ENCODE assay signal across 9 mouse cellular contexts in genomic region chr4:44013391-44014070, GRCm38 (mm10). TPM values are rescaled to one million over a fixed set of nuclear protein-coding genes. Genes with fewer than 3 reads are reported as not detected.
DNase-seq lines count a peak whose midpoint lies in the region; ATAC-seq and TF ChIP-seq lines count a peak whose summit lies in the region.
"Had no signal": no experiment of that assay in that cellular context is flagged by ENCODE, and none has a peak within 500 bp of the region (broad histone marks: within the 10 kb centered on the region; RNA-seq: fewer than 3 reads in every experiment).

No protein-coding gene starts in this region.

- ATAC-seq in heart, embryonic 13.5 days (ENCODE audit: extremely low read depth, insufficient number of reproducible peaks, low FRiP score, low TSS enrichment), result no peak
- no peak for ATAC-seq in forebrain, postnatal 0 days
- no peak for ATAC-seq in liver, postnatal 0 days
- no peak for ATAC-seq in megakaryocyte progenitor cell, adult 5-6 weeks (replicated peaks; ENCODE audit: poor library complexity)

- H3K27ac ChIP-seq in heart, embryonic 13.5 days (replicated peaks), result peak overlapping the region; percentile 87
- H3K27ac ChIP-seq in MEL (ENCODE audit: control insufficient read depth, low read depth, low read length), result no peak overlapping the region
- H3K27ac ChIP-seq in forebrain, postnatal 0 days (ENCODE audit: low read depth, low read length), result no peak overlapping the region
- H3K27ac ChIP-seq in liver, postnatal 0 days (ENCODE audit: low read depth), result peak overlapping the region; percentile 94

- no peak for TF ChIP-seq RAD21 in MEL (IDR thresholded peaks at IDR 0.05; ENCODE audit: low read depth, low read length)

- peaks cover 41% of the 10 kb centered on the region for H3K4me1 ChIP-seq in heart, embryonic 13.5 days
- peaks cover 2 to 34% of the 10 kb centered on the region in 2 experiments; a peak in 3 of 4 replicates for H3K4me1 ChIP-seq in MEL (ENCODE audit: control insufficient read depth in 1 of 2, insufficient read depth in 2 of 2, low read length in 2 of 2)
- peaks cover 15% of the 10 kb centered on the region for H3K4me1 ChIP-seq in forebrain, postnatal 0 days (ENCODE audit: insufficient read depth)
- peaks cover 43% of the 10 kb centered on the region for H3K4me1 ChIP-seq in liver, postnatal 0 days (ENCODE audit: insufficient read depth)

- no peaks in the 10 kb centered on the region for H3K9me3 ChIP-seq in heart, embryonic 13.5 days
- H3K9me3 ChIP-seq in MEL (replicated peaks; ENCODE audit: insufficient read depth, low read length), result no peaks in the 10 kb centered on the region
- no peaks in the 10 kb centered on the region for H3K9me3 ChIP-seq in forebrain, postnatal 0 days (ENCODE audit: low read length)
- H3K9me3 ChIP-seq in liver, postnatal 0 days (ENCODE audit: low read length), result no peaks in the 10 kb centered on the region

- no peak for TF ChIP-seq POLR2A in MEL (IDR thresholded peaks at IDR 0.05; ENCODE audit: control insufficient read depth in 1 of 2, insufficient read depth in 1 of 2, low read depth in 1 of 2, low read length in 2 of 2, poor library complexity in 1 of 2)

- peaks cover 63% of the 10 kb centered on the region for H3K79me2 ChIP-seq in MEL (ENCODE audit: control insufficient read depth, insufficient read depth, low read length, poor library complexity)

- 0 out of 4 replicates have a peak, but pooled peaks of 1 of the 2 experiments have one; percentile 9 for TF ChIP-seq EP300 in MEL (IDR thresholded peaks at IDR 0.05; ENCODE audit: low read depth in 1 of 2, low read length in 2 of 2)
- no peak for TF ChIP-seq EP300 in liver, postnatal 0 days (IDR thresholded peaks at IDR 0.05; ENCODE audit: low read depth)

- no peaks in the 10 kb centered on the region for H3K27me3 ChIP-seq in heart, embryonic 13.5 days (replicated peaks)
- no peaks in the 10 kb centered on the region for H3K27me3 ChIP-seq in MEL (ENCODE audit: control insufficient read depth in 1 of 2, insufficient read depth in 2 of 2, low read length in 2 of 2)
- H3K27me3 ChIP-seq in forebrain, postnatal 0 days (ENCODE audit: insufficient read depth, low read length), result no peaks in the 10 kb centered on the region
- no peaks in the 10 kb centered on the region for H3K27me3 ChIP-seq in liver, postnatal 0 days (ENCODE audit: insufficient read depth, low read length)

- H3K4me3 ChIP-seq in heart, embryonic 13.5 days, result peak overlapping the region; percentile 100
- H3K4me3 ChIP-seq in MEL (ENCODE audit: control insufficient read depth in 1 of 2, insufficient read depth in 1 of 2, low read depth in 2 of 2, low read length in 2 of 2), result peak overlapping the region; percentile 80 to 93
- peak overlapping the region; percentile 86 for H3K4me3 ChIP-seq in forebrain, postnatal 0 days (ENCODE audit: low read depth, low read length)
- peak overlapping the region; percentile 82 for H3K4me3 ChIP-seq in liver, postnatal 0 days (ENCODE audit: low read depth, low read length)

- WGBS in heart, embryonic 13.5 days, result 20% methylated on average over 11 of the region's 11 CpGs
- WGBS in forebrain, postnatal 0 days, result 28% methylated on average over 11 of the region's 11 CpGs
- 16% methylated on average over 11 of the region's 11 CpGs for WGBS in liver, postnatal 0 days (ENCODE audit: insufficient replicate concordance)

- peaks cover 18% of the 10 kb centered on the region for H3K36me3 ChIP-seq in heart, embryonic 13.5 days
- H3K36me3 ChIP-seq in MEL (ENCODE audit: control insufficient read depth in 1 of 2, insufficient read depth in 2 of 2, low read length in 2 of 2), result peaks cover 7 to 30% of the 10 kb centered on the region in 2 experiments
- peaks cover 7% of the 10 kb centered on the region; the same call in 1 of the 2 replicates for H3K36me3 ChIP-seq in forebrain, postnatal 0 days (ENCODE audit: insufficient read depth)
- H3K36me3 ChIP-seq in liver, postnatal 0 days (replicated peaks; ENCODE audit: insufficient read depth, low read length), result peaks cover 14% of the 10 kb centered on the region; the same call in 1 of the 2 replicates

- no peak for TF ChIP-seq CTCF in MEL (IDR thresholded peaks at IDR 0.05 in 2 of 3, conservative IDR thresholded peaks at IDR 0.05 in 1 of 3; ENCODE audit: control insufficient read depth in 1 of 3, insufficient read depth in 1 of 3, low read depth in 2 of 3, low read length in 3 of 3, poor library complexity in 1 of 3, severe bottlenecking in 1 of 3)
- TF ChIP-seq CTCF in forebrain, postnatal 0 days (IDR thresholded peaks at IDR 0.05; ENCODE audit: low read depth), result no peak
- TF ChIP-seq CTCF in liver, postnatal 0 days (IDR thresholded peaks at IDR 0.05; ENCODE audit: low read depth), result no peak

- no peak for DNase-seq in heart, adult 9 months (ENCODE audit: low spot score in 2 of 2)
- peak; percentile 37 for DNase-seq in MEL (ENCODE audit: low read depth, low spot score)
- no peak for DNase-seq in forebrain, postnatal 0 days
- DNase-seq in liver, postnatal 0 days, result no peak
- no peak for DNase-seq in yolk sac, embryonic 10.5 days (ENCODE audit: low spot score)
- no peak for DNase-seq in thymus, postnatal 0 days (ENCODE audit: low spot score)

- H3K4me2 ChIP-seq in heart, embryonic 13.5 days, result peak overlapping the region; percentile 75
- H3K4me2 ChIP-seq in forebrain, postnatal 0 days (ENCODE audit: low read depth), result peak overlapping the region; percentile 96
- H3K4me2 ChIP-seq in liver, postnatal 0 days (ENCODE audit: low read depth, low read length), result peak overlapping the region; percentile 84

- peak overlapping the region; percentile 98 for H3K9ac ChIP-seq in heart, embryonic 13.5 days
- peak overlapping the region; percentile 94 for H3K9ac ChIP-seq in MEL (ENCODE audit: control insufficient read depth, low read depth, low read length, poor library complexity, severe bottlenecking)
- peak overlapping the region; percentile 86 for H3K9ac ChIP-seq in forebrain, postnatal 0 days
- H3K9ac ChIP-seq in liver, postnatal 0 days (replicated peaks), result peak overlapping the region; percentile 96

TF ChIP-seq in MEL, 35 proteins besides CTCF, POLR2A, EP300 and RAD21:
- no peak for TF ChIP-seq ELF1 (IDR thresholded peaks at IDR 0.05; ENCODE audit: low read depth, low read length)
- no peak for TF ChIP-seq SMC3 (IDR thresholded peaks at IDR 0.05; ENCODE audit: low read depth, low read length)
- no peak for TF ChIP-seq NRF1 (IDR thresholded peaks at IDR 0.05; ENCODE audit: insufficient read depth, low read depth, low read length, poor library complexity, severe bottlenecking)
- no peak for TF ChIP-seq GATA1 (IDR thresholded peaks at IDR 0.05; ENCODE audit: low read depth, low read length)
- peak; percentile 50; the same call in 1 of the 2 replicates for TF ChIP-seq MAX (IDR thresholded peaks at IDR 0.05; ENCODE audit: low read length)
- TF ChIP-seq MEF2A (IDR thresholded peaks at IDR 0.05; ENCODE audit: extremely low read depth, insufficient replicate concordance, low read depth, low read length, poor library complexity, severe bottlenecking), result no peak
- TF ChIP-seq NELFE (IDR thresholded peaks at IDR 0.05; ENCODE audit: low read depth, low read length), result no peak
- no peak for TF ChIP-seq GABPA (IDR thresholded peaks at IDR 0.05; ENCODE audit: low read depth, low read length)

RNA-seq across cellular contexts. Expression of gene Clta, which starts 9.3 kb away (rescaled TPM):
- 140 and 150 TPM in 2 replicates for polyA plus RNA-seq in heart, embryonic 13.5 days (2015; fragmentation: Nextera tagmentation; extraction: Ambion mirVana)
- total RNA-seq in MEL (2012; rRNA removed), result 426 and 451 TPM in 2 replicates
- polyA plus RNA-seq in MEL (2012; ENCODE audit: insufficient read depth in 1 of 2, insufficient read length in 2 of 2, low read depth in 1 of 2, low replicate concordance in 2 of 2, missing spikeins in 1 of 2), result 100 to 1,000 TPM in 1 of 2 experiments, not detected in 1; 589 TPM
- 579 and 718 TPM in 2 replicates for total RNA-seq in forebrain, postnatal 0 days (2014; rRNA removed)
- polyA plus RNA-seq in forebrain, postnatal 0 days (2015; fragmentation: Nextera tagmentation; extraction: Ambion mirVana), result 377 and 380 TPM in 2 replicates
- 136 and 144 TPM in 2 replicates for polyA plus RNA-seq in liver, postnatal 0 days (2015; fragmentation: Nextera tagmentation; extraction: Ambion mirVana)
- 302 and 347 TPM in 2 replicates for total RNA-seq in megakaryocyte progenitor cell, adult 5-6 weeks (2015)
- total RNA-seq in megakaryocyte progenitor cell, adult 5-6 weeks (2017), result 439 and 441 TPM in 2 replicates
- 251 and 260 TPM in 2 replicates for polyA plus RNA-seq in thymus, postnatal 0 days (2015; fragmentation: Nextera tagmentation; extraction: Ambion mirVana)

RNA-seq across cellular contexts. Expression of gene Ccin, which starts 30.2 kb away (rescaled TPM):
- polyA plus RNA-seq in heart, embryonic 13.5 days (2015; fragmentation: Nextera tagmentation; extraction: Ambion mirVana), result not detected in 2 replicates
- total RNA-seq in MEL (2012; rRNA removed), result not detected in 2 replicates
- polyA plus RNA-seq in MEL (2012; ENCODE audit: insufficient read depth in 1 of 2, insufficient read length in 2 of 2, low read depth in 1 of 2, low replicate concordance in 2 of 2, missing spikeins in 1 of 2), result under 1 TPM in 1 of 2 experiments, not detected in 1; 0.04 TPM
- total RNA-seq in forebrain, postnatal 0 days (2014; rRNA removed), result 0.19 and 0.46 TPM in 2 replicates
- polyA plus RNA-seq in forebrain, postnatal 0 days (2015; fragmentation: Nextera tagmentation; extraction: Ambion mirVana), result 0.08 TPM in 1 of 2 replicates, not detected in the other
- polyA plus RNA-seq in liver, postnatal 0 days (2015; fragmentation: Nextera tagmentation; extraction: Ambion mirVana), result not detected in 2 replicates
- total RNA-seq in megakaryocyte progenitor cell, adult 5-6 weeks (2015), result not detected in 2 replicates
- not detected in 2 replicates for total RNA-seq in megakaryocyte progenitor cell, adult 5-6 weeks (2017)
- polyA plus RNA-seq in thymus, postnatal 0 days (2015; fragmentation: Nextera tagmentation; extraction: Ambion mirVana), result not detected in 2 replicates
- total RNA-seq: layer of hippocampus, adult 18-20 months had no signal

RNA-seq across cellular contexts. Expression of gene Glipr2, which starts 56.3 kb away (rescaled TPM):
- 63.2 and 72.4 TPM in 2 replicates for polyA plus RNA-seq in heart, embryonic 13.5 days (2015; fragmentation: Nextera tagmentation; extraction: Ambion mirVana)
- total RNA-seq in MEL (2012; rRNA removed), result 22.8 and 30.6 TPM in 2 replicates
- polyA plus RNA-seq in MEL (2012; ENCODE audit: insufficient read depth in 1 of 2, insufficient read length in 2 of 2, low read depth in 1 of 2, low replicate concordance in 2 of 2, missing spikeins in 1 of 2), result 10 to 100 TPM in 1 of 2 experiments, not detected in 1; 25.0 TPM
- total RNA-seq in forebrain, postnatal 0 days (2014; rRNA removed), result 25.4 and 25.5 TPM in 2 replicates
- 22.2 and 22.6 TPM in 2 replicates for polyA plus RNA-seq in forebrain, postnatal 0 days (2015; fragmentation: Nextera tagmentation; extraction: Ambion mirVana)
- polyA plus RNA-seq in liver, postnatal 0 days (2015; fragmentation: Nextera tagmentation; extraction: Ambion mirVana), result 19.4 and 20.4 TPM in 2 replicates
- total RNA-seq in megakaryocyte progenitor cell, adult 5-6 weeks (2015), result 12.6 and 14.7 TPM in 2 replicates
- 18.0 and 19.4 TPM in 2 replicates for total RNA-seq in megakaryocyte progenitor cell, adult 5-6 weeks (2017)
- 32.8 and 36.7 TPM in 2 replicates for polyA plus RNA-seq in thymus, postnatal 0 days (2015; fragmentation: Nextera tagmentation; extraction: Ambion mirVana)

Comparison
In these comparisons a context has a peak if more than half of its experiments do, and no peak if none do; other contexts are left out.
1. H3K27ac ChIP-seq: peak in heart, embryonic 13.5 days (single experiment) and liver, postnatal 0 days (single experiment); none in MEL (single experiment) and forebrain, postnatal 0 days (single experiment).
2. Peak in every context shown above with its lines, with median percentiles within 50 percentile points of each other: H3K4me2 ChIP-seq, H3K4me3 ChIP-seq and H3K9ac ChIP-seq.